Mouse (Mus musculus): ENCODE measurements around the gene Slc22a5. TPM values are rescaled to one million over a fixed set of nuclear protein-coding genes. Genes with fewer than 3 reads are reported as not detected.
A peak's percentile ranks its signal among the peaks of the same experiment; 100 is the strongest.

The Slc22a5 gene
- polyA plus RNA-seq, 1 experiment from 2014 or later, result 8.2 TPM

- 95% methylated on average over 14 of the region's 14 CpGs for WGBS
- Histone ChIP-seq H3K9ac (no peak overlapping the region), H3K36me3 (no peaks in the 10 kb centered on the region), H3K9me3 (no peaks in the 10 kb centered on the region), H3K27ac (no peak overlapping the region), H3K4me1 (0 out of 2 replicates have a peak, but pooled peaks cover 4% of the 10 kb centered on the region), H3K4me3 (no peak overlapping the region), H3K4me2 (no peak overlapping the region), H3K27me3 (no peaks in the 10 kb centered on the region)
- no peak for ATAC-seq (ENCODE audit: insufficient number of reproducible peaks, low FRiP score, low TSS enrichment, low read depth)
These were observed 11.3 kb upstream of the Slc22a5 start for GRCm38 (mm10) chr11:53902741-53903140.

GRCm38 (mm10) chr11:53900991-53901390 lies 9.5 kb upstream of the Slc22a5 start:
- no peak overlapping the region for H3K27ac ChIP-seq
- no peak overlapping the region for H3K4me3 ChIP-seq
- H3K36me3 ChIP-seq, result no peaks in the 10 kb centered on the region
- ATAC-seq (ENCODE audit: insufficient number of reproducible peaks, low FRiP score, low TSS enrichment, low read depth), result no peak
- 0 out of 2 replicates have a peak, but pooled peaks cover 4% of the 10 kb centered on the region for H3K4me1 ChIP-seq
- no peaks in the 10 kb centered on the region for H3K9me3 ChIP-seq
- H3K9ac ChIP-seq, result no peak overlapping the region
- WGBS, result 26% methylated on average over 1 of the region's 1 CpGs
- H3K4me2 ChIP-seq, result no peak overlapping the region
- H3K27me3 ChIP-seq, result no peaks in the 10 kb centered on the region

GRCm38 (mm10) chr11:53899981-53900380 lies 8.5 kb upstream of the Slc22a5 start:
- Histone ChIP-seq H3K36me3 (no peaks in the 10 kb centered on the region), H3K9me3 (no peaks in the 10 kb centered on the region), H3K9ac (no peak overlapping the region), H3K4me3 (no peak overlapping the region), H3K27me3 (no peaks in the 10 kb centered on the region), H3K4me2 (no peak overlapping the region), H3K27ac (no peak overlapping the region), H3K4me1 (0 out of 2 replicates have a peak, but pooled peaks cover 4% of the 10 kb centered on the region)
- no peak for ATAC-seq (ENCODE audit: insufficient number of reproducible peaks, low FRiP score, low TSS enrichment, low read depth)
- 82% methylated on average over 6 of the region's 6 CpGs for WGBS

- Histone ChIP-seq H3K4me2 (no peak overlapping the region), H3K36me3 (no peaks in the 10 kb centered on the region), H3K27ac (no peak overlapping the region), H3K27me3 (no peaks in the 10 kb centered on the region), H3K4me1 (0 out of 2 replicates have a peak, but pooled peaks cover 2% of the 10 kb centered on the region), H3K9me3 (no peaks in the 10 kb centered on the region), H3K9ac (no peak overlapping the region), H3K4me3 (no peak overlapping the region)
- no peak for ATAC-seq (ENCODE audit: insufficient number of reproducible peaks, low FRiP score, low TSS enrichment, low read depth)
- 43% methylated on average over 3 of the region's 3 CpGs for WGBS
These were observed 7.5 kb upstream of the Slc22a5 start for GRCm38 (mm10) chr11:53899004-53899403.

- Histone ChIP-seq H3K4me2 (no peak overlapping the region), H3K9me3 (no peaks in the 10 kb centered on the region), H3K4me1 (peaks cover 3% of the 10 kb centered on the region; the same call in 1 of the 2 replicates), H3K27me3 (no peaks in the 10 kb centered on the region), H3K4me3 (no peak overlapping the region), H3K9ac (no peak overlapping the region), H3K36me3 (no peaks in the 10 kb centered on the region), H3K27ac (no peak overlapping the region)
- WGBS, result 37% methylated on average over 6 of the region's 6 CpGs
- no peak for ATAC-seq (ENCODE audit: insufficient number of reproducible peaks, low FRiP score, low TSS enrichment, low read depth)
These were observed 5.5 kb upstream of the Slc22a5 start for GRCm38 (mm10) chr11:53896935-53897334.

GRCm38 (mm10) chr11:53893451-53893850 lies 2.0 kb upstream of the Slc22a5 start:
- no peaks in the 10 kb centered on the region for H3K27me3 ChIP-seq
- no peak overlapping the region for H3K4me3 ChIP-seq
- H3K4me1 ChIP-seq, result peaks cover 20% of the 10 kb centered on the region
- no peak for ATAC-seq (ENCODE audit: insufficient number of reproducible peaks, low FRiP score, low TSS enrichment, low read depth)
- no peaks in the 10 kb centered on the region for H3K9me3 ChIP-seq
- H3K27ac ChIP-seq, result no peak overlapping the region
- 50% methylated on average over 2 of the region's 2 CpGs for WGBS
- no peak overlapping the region for H3K9ac ChIP-seq
- H3K4me2 ChIP-seq, result no peak overlapping the region
- no peaks in the 10 kb centered on the region for H3K36me3 ChIP-seq

- Histone ChIP-seq H3K4me3 (no peak overlapping the region), H3K27me3 (no peaks in the 10 kb centered on the region), H3K27ac (no peak overlapping the region), H3K9ac (no peak overlapping the region), H3K4me2 (no peak overlapping the region), H3K4me1 (peaks cover 20% of the 10 kb centered on the region), H3K36me3 (no peaks in the 10 kb centered on the region), H3K9me3 (no peaks in the 10 kb centered on the region)
- 47% methylated on average over 9 of the region's 9 CpGs for WGBS
- ATAC-seq (ENCODE audit: insufficient number of reproducible peaks, low FRiP score, low TSS enrichment, low read depth), result no peak
These were observed 1.4 kb upstream of the Slc22a5 start for GRCm38 (mm10) chr11:53892716-53893416.

- peak overlapping the region; percentile 64 for H3K4me3 ChIP-seq
- WGBS, result 2% methylated on average over 33 of the region's 33 CpGs
- H3K9me3 ChIP-seq, result no peaks in the 10 kb centered on the region
- H3K9ac ChIP-seq, result peak overlapping the region; percentile 64
- ATAC-seq (ENCODE audit: insufficient number of reproducible peaks, low FRiP score, low TSS enrichment, low read depth), result no peak
- H3K27me3 ChIP-seq, result no peaks in the 10 kb centered on the region
- H3K4me2 ChIP-seq, result peak overlapping the region; percentile 92
- peaks cover 20% of the 10 kb centered on the region for H3K4me1 ChIP-seq
- no peaks in the 10 kb centered on the region for H3K36me3 ChIP-seq
- H3K27ac ChIP-seq, result peak overlapping the region; percentile 76
These were observed 455 bp downstream of the Slc22a5 start for GRCm38 (mm10) chr11:53890906-53891504.

GRCm38 (mm10) chr11:53890225-53890624 lies 1.2 kb downstream of the Slc22a5 start:
- Histone ChIP-seq H3K4me3 (peak overlapping the region; percentile 64; the same call in 1 of the 2 replicates), H3K27ac (no peak overlapping the region), H3K27me3 (no peaks in the 10 kb centered on the region), H3K4me2 (peak overlapping the region; percentile 92), H3K36me3 (no peaks in the 10 kb centered on the region), H3K4me1 (peaks cover 20% of the 10 kb centered on the region), H3K9ac (no peak overlapping the region), H3K9me3 (no peaks in the 10 kb centered on the region)
- 82% methylated on average over 2 of the region's 2 CpGs for WGBS
- no peak for ATAC-seq (ENCODE audit: insufficient number of reproducible peaks, low FRiP score, low TSS enrichment, low read depth)

- WGBS, result 62% methylated on average over 4 of the region's 4 CpGs
- Histone ChIP-seq H3K4me2 (no peak overlapping the region), H3K36me3 (no peaks in the 10 kb centered on the region), H3K27me3 (no peaks in the 10 kb centered on the region), H3K9ac (no peak overlapping the region), H3K9me3 (no peaks in the 10 kb centered on the region), H3K4me3 (no peak overlapping the region), H3K27ac (no peak overlapping the region), H3K4me1 (peaks cover 20% of the 10 kb centered on the region)
- ATAC-seq (ENCODE audit: insufficient number of reproducible peaks, low FRiP score, low TSS enrichment, low read depth), result no peak
These were observed 2.3 kb downstream of the Slc22a5 start for GRCm38 (mm10) chr11:53889091-53889645.

GRCm38 (mm10) chr11:53888242-53888641 lies 3.2 kb downstream of the Slc22a5 start:
- WGBS, result 82% methylated on average over 4 of the region's 4 CpGs

GRCm38 (mm10) chr11:53883287-53883686 lies 8.2 kb downstream of the Slc22a5 start:
- Histone ChIP-seq H3K9ac (no peak overlapping the region), H3K27me3 (no peaks in the 10 kb centered on the region), H3K4me2 (no peak overlapping the region), H3K4me1 (no peaks in the 10 kb centered on the region), H3K36me3 (peaks cover 3% of the 10 kb centered on the region; the same call in 1 of the 2 replicates), H3K4me3 (no peak overlapping the region), H3K27ac (no peak overlapping the region), H3K9me3 (no peaks in the 10 kb centered on the region)
- WGBS, result 81% methylated on average over 2 of the region's 2 CpGs
- no peak for ATAC-seq (ENCODE audit: insufficient number of reproducible peaks, low FRiP score, low TSS enrichment, low read depth)

More at GRCm38 (mm10) chr11:53888242-53888641, 3.2 kb downstream of the Slc22a5 start:
- Histone ChIP-seq H3K27me3 (no peaks in the 10 kb centered on the region), H3K36me3 (0 out of 2 replicates have a peak, but pooled peaks cover 2% of the 10 kb centered on the region), H3K4me3 (no peak overlapping the region), H3K9ac (no peak overlapping the region), H3K4me1 (peaks cover 20% of the 10 kb centered on the region), H3K9me3 (no peaks in the 10 kb centered on the region), H3K27ac (no peak overlapping the region), H3K4me2 (no peak overlapping the region)
- no peak for ATAC-seq (ENCODE audit: insufficient number of reproducible peaks, low FRiP score, low TSS enrichment, low read depth)
